Mouse (Mus musculus) urinary bladder, postnatal 4 days (tissue): Measurements from ENCODE around the gene D930007J09Rik.

Experiments used
- DNase-seq, 2 experiments: peaks; one replicate each; pipeline ENCODE4 v3.0.0; 2021 to 2022; ENCODE audit warnings: low spot score in 2 of 2

The D930007J09Rik gene

DNA sequence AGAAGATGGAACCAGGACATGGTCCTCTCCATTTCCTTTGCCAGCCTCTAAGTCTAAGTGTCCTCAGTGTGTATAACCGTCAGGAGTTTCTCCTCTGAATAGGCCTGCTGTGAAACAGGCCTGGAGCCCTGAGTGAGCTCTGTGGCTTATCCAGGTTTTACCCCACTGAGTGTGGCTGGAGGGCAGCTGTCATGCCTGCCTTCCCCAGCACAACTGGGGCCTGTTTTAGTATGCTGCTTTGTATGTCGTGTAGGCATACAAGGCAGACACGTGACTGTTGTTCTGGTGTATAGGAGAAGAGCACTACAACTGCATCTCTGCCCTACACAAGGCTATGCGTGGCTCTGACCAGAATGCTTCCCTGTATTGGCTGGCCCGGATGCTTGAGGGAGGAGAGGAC lies 17.3 kb upstream of the D930007J09Rik start:
- no peak for DNase-seq

DNA sequence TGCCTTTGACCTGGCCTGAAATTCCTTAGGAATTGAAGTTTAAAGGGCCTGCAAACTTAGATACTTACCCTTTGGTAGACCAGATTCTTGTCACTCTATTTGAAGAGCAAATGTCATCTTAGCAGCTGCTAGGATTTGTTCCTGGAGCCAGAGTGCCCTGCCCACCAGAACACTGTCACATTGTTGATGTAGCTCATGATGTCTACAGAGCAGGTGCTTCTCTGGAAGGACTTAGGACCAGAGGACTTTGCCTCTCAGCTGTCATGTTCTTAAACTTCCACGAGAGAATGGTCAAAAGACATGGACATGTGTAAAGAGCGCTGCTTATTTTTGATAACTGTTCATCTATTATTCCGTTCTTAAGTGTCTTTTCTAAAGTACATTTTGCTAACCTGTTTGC lies 16.6 kb upstream of the D930007J09Rik start:
- DNase-seq = no peak

GRCm38 (mm10) chr13:32807624-32808023 lies 5.0 kb upstream of the D930007J09Rik start:
- no peak for DNase-seq

- peak in 1 of 2 experiments; percentile 60 for DNase-seq
Observed at GRCm38 (mm10) chr13:32806820-32807219, 4.2 kb upstream of the D930007J09Rik start.

DNA sequence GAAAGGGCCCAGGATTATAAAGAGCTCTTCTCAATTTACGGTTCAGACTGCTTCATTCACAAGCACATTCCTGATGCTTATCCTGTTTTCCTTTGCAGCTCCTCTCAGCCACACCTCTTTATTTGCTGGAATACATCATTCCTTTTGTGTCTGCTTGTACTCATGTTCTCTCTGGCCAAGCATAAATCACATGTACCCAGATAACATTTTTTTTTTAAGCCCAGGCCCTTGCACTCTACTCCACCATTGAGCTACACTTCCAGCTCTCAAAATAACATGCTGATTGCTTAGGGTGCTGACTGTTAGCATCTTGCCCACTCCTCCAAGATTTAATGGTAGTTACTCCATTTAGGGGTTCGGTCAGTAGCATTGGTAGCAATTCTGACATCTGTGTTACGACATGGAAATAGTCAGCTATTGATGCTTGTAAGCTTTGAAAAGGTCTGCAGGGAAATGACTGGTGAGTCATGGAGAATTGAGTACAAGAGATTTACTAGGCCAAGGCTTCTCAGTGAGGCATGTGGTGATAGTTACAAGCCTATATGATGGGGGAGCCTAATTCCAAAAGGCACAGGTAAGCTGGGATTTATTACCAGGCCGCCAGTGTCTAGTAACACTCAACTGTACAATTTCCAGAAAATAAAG lies 1.2 kb upstream of the D930007J09Rik start:
- DNase-seq = no peak

- peak; percentile 96 for DNase-seq
Observed at GRCm38 (mm10) chr13:32801693-32802221, 892 bp downstream of the D930007J09Rik start, which contains the start of gene Wrnip1. Gene Wrnip1 (plus strand): TSS chr13:32802038.

DNA sequence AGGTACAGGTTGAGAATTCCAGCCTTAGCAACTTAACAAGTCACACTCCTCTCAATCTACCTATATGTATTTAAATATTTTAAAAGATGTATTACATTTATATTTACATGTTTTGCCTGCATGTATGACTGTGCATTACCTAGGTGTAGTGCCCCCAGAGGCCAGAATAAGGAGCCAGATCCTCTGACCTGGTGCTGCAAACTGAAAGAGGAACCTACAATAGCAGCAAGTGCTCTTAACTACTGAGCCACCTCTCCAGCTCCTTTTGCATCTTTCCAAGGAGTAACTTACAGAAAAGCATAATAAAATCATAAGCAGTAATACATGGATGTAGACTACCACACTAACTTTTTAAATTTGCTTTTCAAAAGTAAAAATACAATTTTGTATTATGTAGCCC lies 1.8 kb downstream of the D930007J09Rik start:
- DNase-seq = no peak

DNA sequence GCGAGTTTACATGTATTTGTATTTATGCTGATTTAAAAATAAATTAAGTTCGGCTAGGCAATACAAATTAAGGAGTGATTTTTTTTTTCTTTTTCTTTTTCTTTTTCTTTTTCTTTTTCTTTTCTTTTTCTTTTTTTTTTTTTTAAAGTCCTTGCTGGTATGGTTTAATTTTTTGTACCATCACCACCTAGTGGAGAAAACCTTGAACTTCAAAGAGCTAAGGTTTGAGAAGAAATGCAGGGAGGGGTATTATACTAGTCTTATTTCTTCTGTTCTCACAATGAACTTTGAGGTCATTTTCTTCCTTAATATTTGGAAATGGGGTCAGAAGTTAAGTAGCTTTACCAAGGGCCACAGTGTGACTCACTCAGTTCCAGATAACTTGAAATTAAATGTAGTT lies 3.5 kb downstream of the D930007J09Rik start:
- no peak for DNase-seq

DNA sequence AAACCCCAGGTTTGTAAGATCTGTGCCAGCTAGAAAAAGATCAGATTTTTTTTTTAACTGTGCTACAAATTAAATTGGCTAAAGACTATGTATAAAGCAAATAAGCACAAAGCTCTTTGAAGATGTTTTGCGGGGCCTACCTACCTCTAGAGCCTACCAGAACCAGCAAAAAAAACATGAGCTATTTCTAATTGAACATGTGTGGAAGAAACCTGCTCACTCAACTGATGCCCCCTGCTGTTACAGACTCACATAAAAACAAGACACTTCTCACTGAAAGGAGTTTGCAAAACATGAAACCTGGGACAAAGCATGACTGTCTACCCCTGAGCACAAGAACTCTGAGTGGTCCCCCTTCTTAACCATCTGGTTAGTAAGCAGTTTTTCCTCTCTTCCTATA lies 5.6 kb downstream of the D930007J09Rik start:
- DNase-seq = no peak

GRCm38 (mm10) chr13:32795166-32795565 lies 7.5 kb downstream of the D930007J09Rik start:
- DNase-seq = no peak

- DNase-seq = no peak
Observed at GRCm38 (mm10) chr13:32794619-32795018, 8.0 kb downstream of the D930007J09Rik start.

DNA sequence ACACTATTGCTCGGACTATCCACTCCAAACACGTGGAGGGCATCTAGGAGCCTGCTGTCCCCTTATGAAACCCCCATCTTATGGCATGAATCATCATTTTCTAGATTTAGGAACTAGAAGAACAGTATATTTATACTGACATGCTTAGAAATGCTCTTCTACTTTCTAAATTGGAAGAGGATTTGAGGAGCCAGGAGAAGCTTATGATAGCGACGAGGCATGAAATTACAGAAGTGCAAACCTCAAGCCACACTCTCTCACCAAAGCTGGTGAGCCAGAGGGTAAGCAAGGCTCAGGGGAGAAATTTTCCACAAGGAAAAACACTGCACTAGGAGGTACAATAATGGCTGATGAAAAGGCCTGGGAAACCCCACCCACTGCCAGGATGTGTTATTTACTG lies 12.9 kb downstream of the D930007J09Rik start:
- no peak for DNase-seq

DNA sequence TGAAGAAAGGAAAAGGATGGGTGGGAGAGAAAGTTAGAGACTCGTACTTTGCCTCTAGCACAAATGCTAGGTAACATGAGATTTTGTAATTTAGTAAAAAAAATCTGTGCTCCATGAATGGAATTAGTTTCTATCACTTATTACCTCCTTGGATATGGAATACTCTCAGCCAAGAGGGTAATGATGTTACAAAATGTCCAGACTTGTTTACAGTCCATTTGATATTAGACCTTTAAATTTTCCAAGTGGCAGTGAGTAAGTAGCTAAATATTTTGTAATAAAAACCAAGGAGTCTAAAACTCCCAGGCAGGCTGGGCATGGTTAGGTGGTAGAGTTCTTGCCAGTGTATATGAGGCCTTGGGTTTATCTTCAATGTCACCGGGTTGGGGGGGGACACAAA lies 15.1 kb downstream of the D930007J09Rik start:
- DNase-seq = no peak

GRCm38 (mm10) chr13:32783816-32784215 lies 18.8 kb downstream of the D930007J09Rik start, which contains the start of gene Mylk4:
Gene Mylk4 (minus strand): TSS chr13:32783954.
- no peak for DNase-seq

DNA sequence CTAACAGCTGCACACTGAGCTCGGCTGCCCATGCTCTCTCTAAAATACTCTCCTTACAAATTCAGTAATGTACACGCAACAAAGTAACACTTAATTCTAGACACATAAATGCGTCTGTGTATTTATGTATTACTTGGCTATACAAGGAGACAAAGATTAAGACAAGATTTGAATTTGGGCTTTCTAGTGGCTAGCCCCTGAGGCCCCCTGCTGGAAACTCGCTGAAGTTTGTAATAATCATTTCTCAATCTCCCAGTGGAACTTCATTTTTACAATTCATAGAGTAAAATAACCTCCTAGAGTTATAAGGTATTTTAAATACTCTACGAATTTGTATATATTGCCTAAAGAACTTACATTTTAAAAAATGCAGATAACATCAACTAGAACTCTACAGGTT lies 19.6 kb downstream of the D930007J09Rik start:
- no peak for DNase-seq

DNA sequence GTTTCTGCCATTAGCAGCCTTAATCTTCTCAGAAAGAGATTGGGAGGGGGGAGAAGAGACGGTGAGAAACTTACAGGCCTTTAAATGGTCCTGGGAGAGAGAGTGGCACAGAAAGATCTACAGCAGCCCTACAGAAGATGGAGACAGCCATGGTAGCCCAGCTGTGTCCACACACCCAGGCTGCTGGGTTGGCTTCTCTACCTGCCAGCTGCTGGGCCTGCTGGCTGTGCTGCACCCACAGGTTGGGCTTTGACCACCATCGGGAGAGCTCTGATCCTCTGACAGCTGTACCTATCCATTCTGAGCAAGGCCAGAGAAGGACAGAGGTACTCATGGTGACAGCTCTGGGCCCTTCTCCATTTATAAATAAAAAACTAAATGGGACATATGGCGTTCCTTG lies 23.8 kb downstream of the D930007J09Rik start:
- no peak for DNase-seq

GRCm38 (mm10) chr13:32776350-32776749 lies 26.3 kb downstream of the D930007J09Rik start:
- DNase-seq = no peak

- no peak for DNase-seq
Observed at GRCm38 (mm10) chr13:32775889-32776288, 26.8 kb downstream of the D930007J09Rik start.

DNA sequence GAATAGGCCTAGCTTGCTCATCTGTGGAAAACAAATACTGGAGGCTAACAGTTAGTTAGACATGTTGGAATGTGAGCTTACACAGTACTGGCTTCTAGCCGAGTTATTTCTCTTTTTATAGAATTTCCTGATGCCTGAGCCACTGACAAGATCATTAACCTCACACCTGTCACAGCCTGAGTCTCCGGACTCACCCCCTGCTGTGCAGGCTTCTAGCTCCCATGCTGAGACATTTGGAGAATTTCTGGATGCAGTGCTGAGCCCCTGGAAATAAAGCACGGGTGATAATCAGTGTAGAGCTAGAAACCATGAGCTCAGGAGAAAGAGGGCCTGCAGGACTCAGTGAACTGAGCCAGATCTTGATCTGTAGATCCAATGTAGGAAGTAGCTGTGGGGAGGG lies 32.7 kb downstream of the D930007J09Rik start:
- DNase-seq = no peak

DNA sequence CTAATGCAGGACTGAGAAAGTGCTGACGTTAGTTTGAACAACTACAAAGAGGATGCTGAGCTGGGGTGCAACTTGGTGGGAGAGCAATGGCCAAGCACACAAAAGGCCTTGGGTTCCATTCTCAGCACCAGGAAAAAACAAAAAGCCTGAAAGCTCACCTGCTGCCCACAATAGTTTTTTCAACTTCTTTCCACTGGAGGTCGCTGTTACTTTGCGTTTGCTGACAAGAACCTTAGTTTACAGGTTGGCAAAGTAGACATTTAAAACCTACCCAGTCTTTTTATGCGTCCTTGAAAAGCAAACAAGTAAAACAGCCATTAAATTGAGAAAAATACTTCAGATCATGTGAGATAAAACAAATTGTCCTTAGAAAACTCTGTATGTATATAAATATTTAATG lies 34.5 kb downstream of the D930007J09Rik start:
- DNase-seq = no peak

GRCm38 (mm10) chr13:32764448-32764847 lies 38.2 kb downstream of the D930007J09Rik start:
- DNase-seq = no peak

DNA sequence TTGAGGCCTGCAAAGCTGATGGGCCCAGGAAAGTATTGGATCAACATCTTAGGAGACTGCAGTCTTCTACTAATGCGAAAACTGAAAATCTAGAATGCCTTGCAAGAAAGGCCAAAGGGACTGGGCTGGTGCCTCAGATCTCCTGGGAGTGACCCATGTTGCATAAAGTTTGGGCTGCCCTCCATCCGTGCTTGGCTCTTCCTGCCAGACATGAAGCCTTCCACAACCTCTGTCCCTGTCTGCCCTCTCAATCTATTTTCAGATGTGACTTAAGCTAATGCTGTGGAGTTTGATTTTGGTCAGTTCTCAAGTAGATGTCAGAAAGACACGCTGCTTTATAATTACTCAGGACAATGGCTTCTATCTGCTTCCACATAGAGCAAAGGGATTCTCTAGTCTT lies 39.5 kb downstream of the D930007J09Rik start:
- no peak for DNase-seq

DNA sequence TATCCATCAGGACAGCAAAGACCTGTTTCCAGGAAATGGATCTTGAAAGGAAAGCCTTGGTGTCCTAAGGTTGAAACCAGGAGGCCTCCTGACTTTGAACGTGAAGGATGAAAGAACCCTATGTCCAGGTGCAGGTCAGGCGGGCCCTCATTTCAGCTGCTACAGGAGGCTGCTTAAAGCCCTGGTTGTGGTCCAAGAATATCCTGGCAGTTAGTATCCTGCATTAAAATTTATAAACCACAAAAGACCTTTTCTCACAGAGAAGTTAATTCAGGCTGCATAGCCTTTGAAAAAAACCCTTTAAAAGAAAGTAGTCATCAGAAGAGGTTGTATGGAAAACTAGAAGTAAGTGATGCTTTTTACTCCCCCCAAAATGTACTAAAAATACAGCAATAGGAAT lies 41.9 kb downstream of the D930007J09Rik start:
- DNase-seq = no peak

GRCm38 (mm10) chr13:32759036-32759435 lies 43.6 kb downstream of the D930007J09Rik start:
- DNase-seq = no peak
